Mouse (Mus musculus) embryonic fibroblast, embryonic 13.5 days (primary cell): ENCODE results near the gene Lrrc45.

Experiments
- CTCF ChIP-seq: IDR thresholded peaks from 2 replicates; pipeline ENCODE4 v1.5.1; 2011; ENCODE audit warnings: mild to moderate bottlenecking, control low read depth, low read length, moderate library complexity, borderline replicate concordance; ENCODE audit not compliant: insufficient read depth
- POLR2A ChIP-seq: IDR thresholded peaks from 2 replicates; pipeline ENCODE4 v1.6.1; 2011; ENCODE audit warnings: low read depth, mild to moderate bottlenecking, control low read depth, low read length, moderate library complexity

- TF ChIP-seq CTCF (no peak), POLR2A (no peak)
Measured at GRCm38 (mm10) chr11:120761811-120762671, 48.3 kb downstream of the Lrrc45 start.
